Mouse (Mus musculus): ENCODE measurements at regions not wholly inside any gene's neighbourhood (a gene's known extent, or its start where the extent isn't known, plus 50 kb on each side); places are given as distances from the start of the nearest gene placed in this dataset.

DNA sequence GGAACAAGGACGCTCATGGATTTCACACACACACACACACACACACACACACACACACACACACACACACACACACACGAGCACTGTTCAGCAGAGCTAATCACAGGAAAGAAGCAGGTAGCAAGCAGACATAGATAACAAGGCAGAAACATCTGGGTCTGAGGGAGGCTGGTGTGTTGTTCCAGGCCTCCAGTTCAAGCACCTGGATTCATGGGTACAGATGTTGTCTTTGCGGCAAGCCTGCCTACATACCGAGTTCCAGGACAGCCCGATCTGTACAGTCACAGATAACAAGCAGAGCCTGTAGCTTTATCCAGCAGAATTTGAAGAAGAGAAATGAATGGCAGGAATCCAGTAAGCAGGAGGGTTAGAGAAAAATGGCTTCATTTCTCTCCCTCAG lies 55.0 kb upstream of the Adgrl2 start:
- Histone ChIP-seq H3K9me3 (replicated peaks; ENCODE audit: low read length) (no peaks in the 10 kb centered on the region), H3K4me1 (ENCODE audit: control insufficient read depth in 1 of 2, insufficient read depth in 2 of 2) (no peaks in the 10 kb centered on the region), H3K27ac (ENCODE audit: insufficient read depth, low read depth) (no peak overlapping the region), H3K27me3 (replicated peaks) (no peaks in the 10 kb centered on the region), H3K4me2 (ENCODE audit: insufficient read depth, low read depth, poor library complexity, severe bottlenecking) (no peak overlapping the region), H3K4me3 (replicated peaks in 1 of 3; ENCODE audit: low read depth in 2 of 3, low read length in 2 of 3, poor library complexity in 1 of 3) (no peak overlapping the region), H3K9ac (ENCODE audit: insufficient read depth, low read depth) (no peak overlapping the region), H3K79me2 (replicated peaks; ENCODE audit: control insufficient read depth, extremely low read depth, insufficient read depth, poor library complexity, severe bottlenecking) (no peaks in the 10 kb centered on the region), H3K36me3 (replicated peaks in 1 of 2; ENCODE audit: control insufficient read depth in 1 of 2, insufficient read depth in 1 of 2, low read length in 1 of 2) (no peaks in the 10 kb centered on the region)
- in situ Hi-C loops (cut with MboI; ENCODE audit: low pct_ligation_motif_present, low pct_unique_long_range_greater_than_20kb, low sequenced_read_pairs) = no loop called here
- DNase-seq (ENCODE audit: extremely low read depth) = no peak
- TF ChIP-seq NRF1 (IDR thresholded peaks at IDR 0.05; ENCODE audit: low read depth, low read length) = no peak
- no peak for TF ChIP-seq ETS1 (conservative IDR thresholded peaks at IDR 0.05; ENCODE audit: low read depth, low read length)
- no peak for TF ChIP-seq USF1 (IDR thresholded peaks at IDR 0.05; ENCODE audit: low read depth, low read length)
- no peak for TF ChIP-seq MYC (IDR thresholded peaks at IDR 0.05; ENCODE audit: low read depth, low read length)
- TF ChIP-seq E2F4 (IDR thresholded peaks at IDR 0.05; ENCODE audit: insufficient replicate concordance, low read depth, low read length) = no peak
- no peak for TF ChIP-seq CHD1 (IDR thresholded peaks at IDR 0.05; ENCODE audit: low read depth, low read length)
- no peak for TF ChIP-seq ZKSCAN1 (IDR thresholded peaks at IDR 0.05; ENCODE audit: borderline replicate concordance, low read depth, low read length)
- TF ChIP-seq TBP (conservative IDR thresholded peaks at IDR 0.05; ENCODE audit: low read depth, low read length) = no peak
- no peak for TF ChIP-seq MXI1 (IDR thresholded peaks at IDR 0.05; ENCODE audit: low read depth, low read length)
- TF ChIP-seq MAX (IDR thresholded peaks at IDR 0.05; ENCODE audit: low read length) = no peak
- no peak for TF ChIP-seq BHLHE40 (IDR thresholded peaks at IDR 0.05; ENCODE audit: low read depth, low read length)
- TF ChIP-seq KAT2A (IDR thresholded peaks at IDR 0.05; ENCODE audit: insufficient replicate concordance, low read length) = no peak
- TF ChIP-seq MAZ (IDR thresholded peaks at IDR 0.05; ENCODE audit: low read depth, low read length) = no peak
- no peak for TF ChIP-seq MEF2A (IDR thresholded peaks at IDR 0.05; ENCODE audit: borderline replicate concordance, low read depth, low read length)
- TF ChIP-seq NELFE (IDR thresholded peaks at IDR 0.05; ENCODE audit: low read depth, low read length) = no peak
- TF ChIP-seq SIN3A (IDR thresholded peaks at IDR 0.05; ENCODE audit: low read length) = no peak
- no peak for TF ChIP-seq POLR2A (IDR thresholded peaks at IDR 0.05; ENCODE audit: low read depth, low read length)
- dilution Hi-C loops (cut with MboI; ENCODE audit: extremely low pct_ligation_motif_present, extremely low pct_unique_long_range_greater_than_20kb, low sequenced_read_pairs) = no loop called here

DNA sequence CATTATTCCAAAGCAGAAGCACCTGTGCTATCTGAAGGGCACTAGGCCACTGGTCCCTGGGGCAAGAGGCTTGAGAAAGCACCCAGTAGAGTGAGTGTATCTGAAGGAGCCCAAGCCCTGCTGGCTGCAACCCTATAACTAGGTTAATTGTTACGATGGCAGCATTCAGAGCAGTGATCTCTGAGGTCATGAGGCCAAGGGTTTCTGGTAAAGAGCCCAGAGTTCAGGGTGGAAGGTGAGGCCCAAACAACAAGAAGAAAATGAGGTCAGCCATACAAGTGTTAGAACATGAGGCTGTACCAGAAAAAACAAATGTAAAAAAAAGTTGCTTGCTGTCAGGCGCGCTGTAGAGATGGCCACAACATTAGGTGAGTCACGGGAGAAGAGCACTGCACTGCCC lies 53.5 kb upstream of the Adgrl2 start:
- Histone ChIP-seq H3K4me2 (ENCODE audit: insufficient read depth, low read depth, poor library complexity, severe bottlenecking) (no peak overlapping the region), H3K9ac (ENCODE audit: insufficient read depth, low read depth) (no peak overlapping the region), H3K36me3 (replicated peaks in 1 of 2; ENCODE audit: control insufficient read depth in 1 of 2, insufficient read depth in 1 of 2, low read length in 1 of 2) (no peaks in the 10 kb centered on the region), H3K9me3 (replicated peaks; ENCODE audit: low read length) (no peaks in the 10 kb centered on the region), H3K27ac (ENCODE audit: insufficient read depth, low read depth) (no peak overlapping the region), H3K79me2 (replicated peaks; ENCODE audit: control insufficient read depth, extremely low read depth, insufficient read depth, poor library complexity, severe bottlenecking) (no peaks in the 10 kb centered on the region), H3K27me3 (replicated peaks) (no peaks in the 10 kb centered on the region), H3K4me1 (ENCODE audit: control insufficient read depth in 1 of 2, insufficient read depth in 2 of 2) (no peaks in the 10 kb centered on the region), H3K4me3 (replicated peaks in 1 of 3; ENCODE audit: low read depth in 2 of 3, low read length in 2 of 3, poor library complexity in 1 of 3) (no peak overlapping the region)
- dilution Hi-C loops (cut with MboI; ENCODE audit: extremely low pct_ligation_motif_present, extremely low pct_unique_long_range_greater_than_20kb, low sequenced_read_pairs) = no loop called here
- TF ChIP-seq JUND (conservative IDR thresholded peaks at IDR 0.05; ENCODE audit: low read depth, low read length) (no peak), KAT2A (IDR thresholded peaks at IDR 0.05; ENCODE audit: insufficient replicate concordance, low read length) (no peak), GABPA (IDR thresholded peaks at IDR 0.05; ENCODE audit: insufficient replicate concordance, low read depth, low read length) (no peak), JUN (IDR thresholded peaks at IDR 0.05; ENCODE audit: insufficient read depth, low read depth, low read length) (no peak), MAX (IDR thresholded peaks at IDR 0.05; ENCODE audit: low read length) (no peak), MAZ (IDR thresholded peaks at IDR 0.05; ENCODE audit: low read depth, low read length) (no peak), MEF2A (IDR thresholded peaks at IDR 0.05; ENCODE audit: borderline replicate concordance, low read depth, low read length) (no peak), RAD21 (IDR thresholded peaks at IDR 0.05; ENCODE audit: low read depth, low read length) (no peak), USF1 (IDR thresholded peaks at IDR 0.05; ENCODE audit: low read depth, low read length) (no peak), HCFC1 (IDR thresholded peaks at IDR 0.05; ENCODE audit: low read depth, low read length) (no peak), TCF12 (IDR thresholded peaks at IDR 0.05; ENCODE audit: low read depth, low read length) (no peak), ZC3H11A (IDR thresholded peaks at IDR 0.05; ENCODE audit: low read depth, low read length) (no peak), NELFE (IDR thresholded peaks at IDR 0.05; ENCODE audit: low read depth, low read length) (no peak), POLR2AphosphoS2 (IDR thresholded peaks at IDR 0.05; ENCODE audit: low read depth, low read length) (no peak), CHD2 (IDR thresholded peaks at IDR 0.05; ENCODE audit: low read length) (no peak)
- no peak for DNase-seq (ENCODE audit: extremely low read depth)
- in situ Hi-C loops (cut with MboI; ENCODE audit: low pct_ligation_motif_present, low pct_unique_long_range_greater_than_20kb, low sequenced_read_pairs) = no loop called here
